Mouse (Mus musculus) hindbrain, embryonic 13.5 days (tissue): ENCODE data around the gene Itpr3. TPM values are rescaled to one million over a fixed set of nuclear protein-coding genes. Genes with fewer than 3 reads are reported as not detected.

Experiments used
- ATAC-seq: fragments of 200-750 bp; cut with Nextera tagmentation; 2 replicates; pipeline ENCODE4 v1.8.0; 2017; ENCODE audit warnings: moderate TSS enrichment; ENCODE audit not compliant: low FRiP score
- H3K27ac ChIP-seq: fragments of 300-500 bp; sonication (generic); 2 replicates; pipeline ENCODE4 v1.5.1; 2015; ENCODE audit warnings: inconsistent platforms, mild to moderate bottlenecking, moderate library complexity
- H3K27me3 ChIP-seq: fragments of 300-500 bp; sonication (generic); 2 replicates; pipeline ENCODE4 v1.6.1; 2015; ENCODE audit warnings: mild to moderate bottlenecking, inconsistent platforms
- H3K36me3 ChIP-seq: fragments of 300-500 bp; sonication (generic); 2 replicates; pipeline ENCODE4 v1.6.1; 2015; ENCODE audit warnings: mild to moderate bottlenecking, inconsistent platforms
- H3K4me1 ChIP-seq: fragments of 300-500 bp; sonication (generic); replicated peaks from 2 replicates; pipeline ENCODE4 v1.6.1; 2015; ENCODE audit warnings: inconsistent platforms
- H3K4me2 ChIP-seq: fragments of 300-500 bp; sonication (generic); 2 replicates; pipeline ENCODE4 v1.6.1; 2015; ENCODE audit warnings: inconsistent platforms, mild to moderate bottlenecking, moderate library complexity
- H3K4me3 ChIP-seq: fragments of 300-500 bp; sonication (generic); 2 replicates; pipeline ENCODE4 v1.5.1; 2015; ENCODE audit warnings: mild to moderate bottlenecking, inconsistent platforms
- H3K9ac ChIP-seq: fragments of 300-500 bp; sonication (generic); 2 replicates; pipeline ENCODE4 v1.6.1; 2015; ENCODE audit warnings: mild to moderate bottlenecking, inconsistent platforms
- H3K9me3 ChIP-seq: fragments of 300-500 bp; sonication (generic); 2 replicates; pipeline ENCODE4 v1.6.1; 2016; ENCODE audit warnings: inconsistent platforms
- WGBS: fragments of 180-500 bp; shearing (Covaris S2); methylation state at CpG from one replicate; pipeline ENCODE4 v1.1.7; 2015; 5-methylcytosine and 5-hydroxymethylcytosine counted together
- polyA plus RNA-seq: library from polyadenylated mRNA; unstranded; fragments of >200 nt; fragmentation: Nextera tagmentation; extraction: Ambion mirVana; gene quantifications from 2 replicates; pipeline ENCODE4 v1.2.1, GENCODE M21; 2015

Gene Itpr3
- polyA plus RNA-seq, 1 experiment from 2014 or later = 1.1 TPM

- no peak for ATAC-seq
Observed at GRCm38 (mm10) chr17:27061727-27062126, 4.6 kb downstream of the Itpr3 start.

GRCm38 (mm10) chr17:27062684-27063083 is 5.6 kb downstream of the Itpr3 start:
- 94% methylated on average over 7 of the region's 7 CpGs for WGBS

More at GRCm38 (mm10) chr17:27061727-27062126, 4.6 kb downstream of the Itpr3 start:
- no peak overlapping the region for H3K4me3 ChIP-seq
- H3K9ac ChIP-seq = no peak overlapping the region
- WGBS = 97% methylated on average over 3 of the region's 3 CpGs
- H3K36me3 ChIP-seq = no peaks in the 10 kb centered on the region
- H3K27ac ChIP-seq = no peak overlapping the region
- H3K27me3 ChIP-seq = peaks cover 42% of the 10 kb centered on the region
- peaks cover 26% of the 10 kb centered on the region for H3K4me1 ChIP-seq
- H3K4me2 ChIP-seq = no peak overlapping the region
- no peaks in the 10 kb centered on the region for H3K9me3 ChIP-seq

GRCm38 (mm10) chr17:27063717-27064116 is 6.6 kb downstream of the Itpr3 start:
- Histone ChIP-seq H3K4me3 (no peak overlapping the region), H3K9me3 (no peaks in the 10 kb centered on the region), H3K27ac (no peak overlapping the region), H3K4me1 (peaks cover 10% of the 10 kb centered on the region), H3K9ac (no peak overlapping the region), H3K36me3 (no peaks in the 10 kb centered on the region), H3K4me2 (no peak overlapping the region), H3K27me3 (peaks cover 22% of the 10 kb centered on the region)
- no peak for ATAC-seq
- 57% methylated on average over 6 of the region's 6 CpGs for WGBS

More at GRCm38 (mm10) chr17:27062684-27063083, 5.6 kb downstream of the Itpr3 start:
- Histone ChIP-seq H3K9me3 (no peaks in the 10 kb centered on the region), H3K36me3 (no peaks in the 10 kb centered on the region), H3K27ac (no peak overlapping the region), H3K4me1 (peaks cover 17% of the 10 kb centered on the region), H3K9ac (no peak overlapping the region), H3K4me3 (no peak overlapping the region), H3K4me2 (no peak overlapping the region), H3K27me3 (peaks cover 32% of the 10 kb centered on the region)
- ATAC-seq = no peak

GRCm38 (mm10) chr17:27064195-27064594 is 7.1 kb downstream of the Itpr3 start:
- no peaks in the 10 kb centered on the region for H3K36me3 ChIP-seq

GRCm38 (mm10) chr17:27066065-27066464 is 9.0 kb downstream of the Itpr3 start:
- H3K4me2 ChIP-seq = no peak overlapping the region
- H3K9ac ChIP-seq = no peak overlapping the region
- 90% methylated on average over 7 of the region's 7 CpGs for WGBS
- H3K9me3 ChIP-seq = no peaks in the 10 kb centered on the region
- no peaks in the 10 kb centered on the region for H3K27me3 ChIP-seq
- no peak for ATAC-seq
- no peak overlapping the region for H3K27ac ChIP-seq
- H3K4me1 ChIP-seq = peaks cover 19% of the 10 kb centered on the region
- no peaks in the 10 kb centered on the region for H3K36me3 ChIP-seq
- H3K4me3 ChIP-seq = no peak overlapping the region

More at GRCm38 (mm10) chr17:27064195-27064594, 7.1 kb downstream of the Itpr3 start:
- no peak overlapping the region for H3K27ac ChIP-seq
- no peaks in the 10 kb centered on the region for H3K9me3 ChIP-seq
- peaks cover 9% of the 10 kb centered on the region for H3K4me1 ChIP-seq
- no peak overlapping the region for H3K4me2 ChIP-seq
- no peak overlapping the region for H3K9ac ChIP-seq
- no peak overlapping the region for H3K4me3 ChIP-seq
- no peak for ATAC-seq
- WGBS = 77% methylated on average over 2 of the region's 2 CpGs
- peaks cover 17% of the 10 kb centered on the region for H3K27me3 ChIP-seq

GRCm38 (mm10) chr17:27069071-27069470 is 12.0 kb downstream of the Itpr3 start:
- WGBS = 75% methylated on average over 5 of the region's 5 CpGs
- Histone ChIP-seq H3K27me3 (no peaks in the 10 kb centered on the region), H3K4me3 (no peak overlapping the region), H3K27ac (peak overlapping the region; percentile 35; the same call in 1 of the 2 replicates), H3K4me1 (peaks cover 18% of the 10 kb centered on the region), H3K36me3 (no peaks in the 10 kb centered on the region), H3K9ac (no peak overlapping the region), H3K9me3 (no peaks in the 10 kb centered on the region), H3K4me2 (no peak overlapping the region)
- ATAC-seq = no peak

- Histone ChIP-seq H3K4me1 (peaks cover 17% of the 10 kb centered on the region), H3K27ac (no peak overlapping the region), H3K9me3 (no peaks in the 10 kb centered on the region), H3K4me2 (no peak overlapping the region), H3K4me3 (no peak overlapping the region), H3K27me3 (no peaks in the 10 kb centered on the region), H3K36me3 (no peaks in the 10 kb centered on the region), H3K9ac (no peak overlapping the region)
- WGBS = 94% methylated on average over 7 of the region's 7 CpGs
- no peak for ATAC-seq
Observed at GRCm38 (mm10) chr17:27070913-27071312, 13.8 kb downstream of the Itpr3 start.

GRCm38 (mm10) chr17:27071630-27072029 is 14.5 kb downstream of the Itpr3 start:
- Histone ChIP-seq H3K4me1 (peaks cover 17% of the 10 kb centered on the region), H3K4me2 (no peak overlapping the region), H3K27me3 (no peaks in the 10 kb centered on the region), H3K9me3 (no peaks in the 10 kb centered on the region), H3K9ac (no peak overlapping the region), H3K36me3 (no peaks in the 10 kb centered on the region), H3K27ac (no peak overlapping the region), H3K4me3 (no peak overlapping the region)
- ATAC-seq = no peak
- 54% methylated on average over 6 of the region's 6 CpGs for WGBS

- H3K9ac ChIP-seq = no peak overlapping the region
- H3K4me2 ChIP-seq = no peak overlapping the region
- ATAC-seq = no peak
- WGBS = 94% methylated on average over 8 of the region's 8 CpGs
- H3K4me3 ChIP-seq = no peak overlapping the region
- no peak overlapping the region for H3K27ac ChIP-seq
- H3K4me1 ChIP-seq = peaks cover 17% of the 10 kb centered on the region
- H3K36me3 ChIP-seq = no peaks in the 10 kb centered on the region
- no peaks in the 10 kb centered on the region for H3K27me3 ChIP-seq
- no peaks in the 10 kb centered on the region for H3K9me3 ChIP-seq
Observed at GRCm38 (mm10) chr17:27072363-27072762, 15.3 kb downstream of the Itpr3 start.

GRCm38 (mm10) chr17:27073126-27073525 is 16.0 kb downstream of the Itpr3 start:
- Histone ChIP-seq H3K4me1 (peaks cover 17% of the 10 kb centered on the region), H3K4me3 (no peak overlapping the region), H3K4me2 (no peak overlapping the region), H3K36me3 (no peaks in the 10 kb centered on the region), H3K27ac (no peak overlapping the region), H3K9ac (no peak overlapping the region), H3K27me3 (no peaks in the 10 kb centered on the region), H3K9me3 (no peaks in the 10 kb centered on the region)
- ATAC-seq = no peak
- WGBS = 82% methylated on average over 5 of the region's 5 CpGs

- H3K27me3 ChIP-seq = no peaks in the 10 kb centered on the region
- H3K36me3 ChIP-seq = no peaks in the 10 kb centered on the region
- H3K4me2 ChIP-seq = no peak overlapping the region
- H3K27ac ChIP-seq = no peak overlapping the region
- ATAC-seq = no peak
- WGBS = 68% methylated on average over 9 of the region's 9 CpGs
- no peak overlapping the region for H3K4me3 ChIP-seq
- no peaks in the 10 kb centered on the region for H3K9me3 ChIP-seq
- H3K4me1 ChIP-seq = peaks cover 17% of the 10 kb centered on the region
- no peak overlapping the region for H3K9ac ChIP-seq
Observed at GRCm38 (mm10) chr17:27073778-27074177, 16.7 kb downstream of the Itpr3 start.

- H3K9me3 ChIP-seq = no peaks in the 10 kb centered on the region
- no peak for ATAC-seq
- 71% methylated on average over 6 of the region's 6 CpGs for WGBS
- no peaks in the 10 kb centered on the region for H3K27me3 ChIP-seq
- H3K36me3 ChIP-seq = no peaks in the 10 kb centered on the region
- H3K4me1 ChIP-seq = peaks cover 15% of the 10 kb centered on the region
- no peak overlapping the region for H3K4me3 ChIP-seq
- no peak overlapping the region for H3K27ac ChIP-seq
- no peak overlapping the region for H3K9ac ChIP-seq
- no peak overlapping the region for H3K4me2 ChIP-seq
Observed at GRCm38 (mm10) chr17:27074236-27074635, 17.1 kb downstream of the Itpr3 start.

- H3K4me3 ChIP-seq = no peak overlapping the region
- H3K27me3 ChIP-seq = no peaks in the 10 kb centered on the region
- H3K9me3 ChIP-seq = no peaks in the 10 kb centered on the region
- 83% methylated on average over 17 of the region's 17 CpGs for WGBS
- no peaks in the 10 kb centered on the region for H3K36me3 ChIP-seq
- H3K4me2 ChIP-seq = no peak overlapping the region
- no peak for ATAC-seq
- no peak overlapping the region for H3K27ac ChIP-seq
- H3K9ac ChIP-seq = no peak overlapping the region
- H3K4me1 ChIP-seq = peaks cover 6% of the 10 kb centered on the region
Observed at GRCm38 (mm10) chr17:27074849-27075745, 18.0 kb downstream of the Itpr3 start.
